Mouse (Mus musculus) E14TG2a.4 (cell line): ENCODE results near the gene Fbxw25.
"Not testable (repeated sequence)": the region's sequence is repeated elsewhere in the genome, so short reads cannot be mapped to it uniquely, and the experiment has no call there.

Experiments
- CTCF ChIP-seq: conservative IDR thresholded peaks from 2 replicates; pipeline ENCODE4 v1.5.1; 2014; ENCODE audit warnings: low read length
- NANOG ChIP-seq: IDR thresholded peaks from 2 replicates; pipeline ENCODE4 v1.6.1; 2014; ENCODE audit warnings: borderline replicate concordance, low read length, mixed read lengths

DNA sequence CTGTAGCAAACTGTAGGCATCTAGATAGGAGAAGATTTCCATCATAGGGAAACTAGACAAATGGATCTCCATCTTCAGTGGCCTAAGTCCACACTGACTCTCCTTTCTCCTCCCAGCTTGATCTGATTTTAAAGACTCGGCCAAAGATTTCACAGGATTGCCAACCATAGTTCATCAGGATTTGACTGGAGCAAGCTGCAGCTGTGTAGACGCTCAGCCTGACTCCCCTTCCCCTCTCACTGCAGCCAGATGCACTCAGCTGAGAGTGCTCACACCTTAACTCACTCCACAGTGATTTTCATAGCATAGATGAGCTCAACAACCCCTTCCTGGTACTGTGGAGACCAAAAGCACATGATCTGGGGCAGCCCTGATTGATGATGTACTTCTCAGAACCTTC, 38.5 kb downstream of the Fbxw25 start, which contains the start of gene Fbxw24:
- TF ChIP-seq CTCF, NANOG: not testable (repeated sequence)
